Comparison of ENCODE assay signal across 24 mouse cellular contexts in genomic region chr15:9489417-9490118, GRCm38 (mm10). TPM values are rescaled to one million over a fixed set of nuclear protein-coding genes. Genes with fewer than 3 reads are reported as not detected.
DNase-seq lines count a peak whose midpoint lies in the region; ATAC-seq and TF ChIP-seq lines count a peak whose summit lies in the region.
"Had no signal": no experiment of that assay in that cellular context is flagged by ENCODE, and none has a peak within 500 bp of the region (broad histone marks: within the 10 kb centered on the region; RNA-seq: fewer than 3 reads in every experiment).

No protein-coding gene starts in this region.

- H3K27ac ChIP-seq in heart, embryonic 11.5 days (ENCODE audit: low read depth, low read length): no peak overlapping the region
- no peak overlapping the region for H3K27ac ChIP-seq in heart, adult 2 months
- H3K27ac ChIP-seq in liver, embryonic 13.5 days: peak overlapping the region; percentile 81
- H3K27ac ChIP-seq in liver, postnatal 0 days (ENCODE audit: low read depth): no peak overlapping the region
- no peak overlapping the region for H3K27ac ChIP-seq in hindbrain, embryonic 13.5 days
- H3K27ac ChIP-seq: embryonic facial prominence, embryonic 13.5 days; hindbrain, embryonic 12.5 days; hindbrain, postnatal 0 days had no signal

- no peaks in the 10 kb centered on the region for H3K79me2 ChIP-seq in heart, adult 2 months (replicated peaks; ENCODE audit: control insufficient read depth, insufficient read depth, low read length)

- no peak overlapping the region for H3K9ac ChIP-seq in heart, embryonic 11.5 days (ENCODE audit: low read depth, low read length)
- no peak overlapping the region for H3K9ac ChIP-seq in heart, adult 2 months (ENCODE audit: low read depth, low read length)
- peak overlapping the region; percentile 45 for H3K9ac ChIP-seq in liver, embryonic 13.5 days
- no peak overlapping the region for H3K9ac ChIP-seq in liver, postnatal 0 days (replicated peaks)
- H3K9ac ChIP-seq in hindbrain, embryonic 13.5 days: no peak overlapping the region
- H3K9ac ChIP-seq: embryonic facial prominence, embryonic 13.5 days; hindbrain, embryonic 12.5 days had no signal

- H3K9me3 ChIP-seq in heart, embryonic 11.5 days (replicated peaks; ENCODE audit: control insufficient read depth, low read length): no peaks in the 10 kb centered on the region
- no peaks in the 10 kb centered on the region for H3K9me3 ChIP-seq in liver, embryonic 13.5 days (replicated peaks)
- H3K9me3 ChIP-seq in liver, postnatal 0 days (ENCODE audit: low read length): no peaks in the 10 kb centered on the region
- no peaks in the 10 kb centered on the region for H3K9me3 ChIP-seq in hindbrain, embryonic 13.5 days
- H3K9me3 ChIP-seq: embryonic facial prominence, embryonic 13.5 days; G1E; hindbrain, embryonic 12.5 days had no signal

- H3K4me3 ChIP-seq in heart, embryonic 11.5 days (ENCODE audit: low read depth, low read length): no peak overlapping the region
- H3K4me3 ChIP-seq in heart, adult 2 months: no peak overlapping the region
- no peak overlapping the region for H3K4me3 ChIP-seq in liver, embryonic 13.5 days (replicated peaks)
- no peak overlapping the region for H3K4me3 ChIP-seq in liver, postnatal 0 days (ENCODE audit: low read depth, low read length)
- no peak overlapping the region for H3K4me3 ChIP-seq in hindbrain, embryonic 13.5 days
- H3K4me3 ChIP-seq: embryonic facial prominence, embryonic 13.5 days; hindbrain, embryonic 12.5 days had no signal

- no peak for TF ChIP-seq POLR2A in heart, adult 2 months (IDR thresholded peaks at IDR 0.05; ENCODE audit: insufficient read depth, low read depth, low read length)

- no peaks in the 10 kb centered on the region for H3K36me3 ChIP-seq in heart, embryonic 11.5 days (ENCODE audit: control insufficient read depth, insufficient read depth, low read length)
- no peaks in the 10 kb centered on the region for H3K36me3 ChIP-seq in heart, adult 2 months (ENCODE audit: control insufficient read depth, insufficient read depth, low read length)
- no peaks in the 10 kb centered on the region for H3K36me3 ChIP-seq in liver, embryonic 13.5 days
- H3K36me3 ChIP-seq in liver, postnatal 0 days (replicated peaks; ENCODE audit: insufficient read depth, low read length): no peaks in the 10 kb centered on the region
- H3K36me3 ChIP-seq in hindbrain, embryonic 13.5 days: no peaks in the 10 kb centered on the region
- H3K36me3 ChIP-seq: embryonic facial prominence, embryonic 13.5 days; G1E; hindbrain, embryonic 12.5 days had no signal

- no peak overlapping the region for H3K4me2 ChIP-seq in heart, embryonic 11.5 days
- peak overlapping the region; percentile 45 for H3K4me2 ChIP-seq in liver, embryonic 13.5 days
- H3K4me2 ChIP-seq in liver, postnatal 0 days (ENCODE audit: low read depth, low read length): peak overlapping the region; percentile 20; the same call in 1 of the 2 replicates
- H3K4me2 ChIP-seq in hindbrain, embryonic 13.5 days: no peak overlapping the region
- H3K4me2 ChIP-seq: embryonic facial prominence, embryonic 13.5 days; hindbrain, embryonic 12.5 days had no signal

- 84% methylated on average over 2 of the region's 2 CpGs for WGBS in heart, embryonic 11.5 days (ENCODE audit: insufficient replicate concordance)
- 81% methylated on average over 2 of the region's 2 CpGs for WGBS in heart, adult 2 months
- 28% methylated on average over 2 of the region's 2 CpGs for WGBS in liver, embryonic 13.5 days (ENCODE audit: insufficient replicate concordance)
- WGBS in liver, postnatal 0 days (ENCODE audit: insufficient replicate concordance): 61% methylated on average over 2 of the region's 2 CpGs
- 96% methylated on average over 2 of the region's 2 CpGs for WGBS in hindbrain, embryonic 13.5 days

- no peaks in the 10 kb centered on the region for H3K27me3 ChIP-seq in heart, embryonic 11.5 days (ENCODE audit: control insufficient read depth, insufficient read depth, low read length)
- H3K27me3 ChIP-seq in heart, adult 2 months (ENCODE audit: control insufficient read depth, insufficient read depth, low read length): no peaks in the 10 kb centered on the region
- H3K27me3 ChIP-seq in liver, embryonic 13.5 days: no peaks in the 10 kb centered on the region
- H3K27me3 ChIP-seq in liver, postnatal 0 days (ENCODE audit: insufficient read depth, low read length): no peaks in the 10 kb centered on the region
- no peaks in the 10 kb centered on the region for H3K27me3 ChIP-seq in hindbrain, embryonic 13.5 days
- H3K27me3 ChIP-seq: embryonic facial prominence, embryonic 13.5 days; hindbrain, embryonic 12.5 days had no signal

- DNase-seq in heart, adult 2 months: no peak
- peak; percentile 53 for DNase-seq in liver, embryonic 13.5 days
- DNase-seq in liver, postnatal 0 days: no peak
- DNase-seq in retina, embryonic 14.5 days (ENCODE audit: low spot score): no peak
- DNase-seq in adrenal gland, adult 18-20 months (ENCODE audit: low spot score in 2 of 2): no peak
- DNase-seq: adrenal gland, adult 2 months; adrenal gland, postnatal 25 days; B cell, adult 2 months; cerebellum, adult 18-20 months; cerebellum, adult 9-11 months; cerebellum, postnatal 36 days; gastrocnemius, postnatal 10 days; heart, postnatal 10 days; heart, postnatal 4 days had no signal

- intact Hi-C loops in heart, adult 2 months (cut with DNase I): no loop called here

- TF ChIP-seq EP300 in heart, adult 2 months (IDR thresholded peaks at IDR 0.05; ENCODE audit: insufficient read depth, low read depth, low read length): no peak
- peak; percentile 90 for TF ChIP-seq EP300 in liver, postnatal 0 days (IDR thresholded peaks at IDR 0.05; ENCODE audit: low read depth)

- TF ChIP-seq CTCF in heart, adult 2 months (IDR thresholded peaks at IDR 0.05): no peak
- no peak for TF ChIP-seq CTCF in liver, postnatal 0 days (IDR thresholded peaks at IDR 0.05; ENCODE audit: low read depth)

- no peaks in the 10 kb centered on the region for H3K4me1 ChIP-seq in heart, embryonic 11.5 days (ENCODE audit: control insufficient read depth, insufficient read depth, low read length)
- H3K4me1 ChIP-seq in heart, adult 2 months (ENCODE audit: control insufficient read depth, insufficient read depth, low read length): no peaks in the 10 kb centered on the region
- peaks cover 24% of the 10 kb centered on the region for H3K4me1 ChIP-seq in liver, embryonic 13.5 days (replicated peaks)
- peaks cover 9% of the 10 kb centered on the region for H3K4me1 ChIP-seq in liver, postnatal 0 days (ENCODE audit: insufficient read depth)
- H3K4me1 ChIP-seq in hindbrain, embryonic 13.5 days (replicated peaks): no peaks in the 10 kb centered on the region
- H3K4me1 ChIP-seq: embryonic facial prominence, embryonic 13.5 days; hindbrain, embryonic 12.5 days had no signal

- ATAC-seq in heart, embryonic 11.5 days (replicated peaks; ENCODE audit: insufficient number of reproducible peaks, low FRiP score, low TSS enrichment): peak; percentile 67
- peak; percentile 83 for ATAC-seq in erythroid progenitor cell, adult 5-6 weeks (replicated peaks; ENCODE audit: low FRiP score, poor library complexity, severe bottlenecking)
- ATAC-seq in liver, embryonic 13.5 days (ENCODE audit: low read depth): peak; percentile 100
- ATAC-seq in liver, postnatal 0 days: peak; percentile 75
- no peak for ATAC-seq in hindbrain, embryonic 13.5 days (ENCODE audit: low FRiP score)
- ATAC-seq: CD4-positive, CD25-positive, alpha-beta regulatory T cell, adult 4 months; forebrain, embryonic 16.5 days; hindbrain, postnatal 0 days had no signal

RNA-seq across cellular contexts. Expression of gene Il7r, which starts 40.4 kb away (rescaled TPM):
- 0.16 and 0.55 TPM in 2 replicates for polyA plus RNA-seq in heart, embryonic 11.5 days (2014; fragmentation: Nextera tagmentation; extraction: Ambion mirVana)
- under 1 TPM; 0.57 to 0.68 TPM for total RNA-seq in heart, adult 2 months (2021)
- polyA plus RNA-seq in heart, adult 2 months (2012; rRNA removed): 0.59 and 0.68 TPM in 2 replicates
- total RNA-seq in erythroid progenitor cell, adult 5-6 weeks (2015; ENCODE audit: low replicate concordance): 15.1 and 15.5 TPM in 2 replicates
- 10.7 and 16.6 TPM in 2 replicates for total RNA-seq in erythroid progenitor cell, adult 5-6 weeks (2017; ENCODE audit: low replicate concordance)
- polyA plus RNA-seq in liver, embryonic 13.5 days (2015; fragmentation: Nextera tagmentation; extraction: Ambion mirVana): 0.22 and 0.36 TPM in 2 replicates
- polyA plus RNA-seq in liver, postnatal 0 days (2015; fragmentation: Nextera tagmentation; extraction: Ambion mirVana): 3.7 and 5.4 TPM in 2 replicates
- 0.06 TPM in 1 of 2 replicates, not detected in the other for polyA plus RNA-seq in hindbrain, embryonic 13.5 days (2015; fragmentation: Nextera tagmentation; extraction: Ambion mirVana)
- total RNA-seq in adrenal gland, adult 18-20 months (2021): 1 to 10 TPM in 1 of 2 experiments, under 1 TPM in 1; 0.60 to 1.4 TPM
- total RNA-seq: hindbrain, postnatal 0 days had no signal
- polyA plus RNA-seq: adrenal gland, adult 2 months; embryonic facial prominence, embryonic 13.5 days; forebrain, embryonic 11.5 days; forebrain, embryonic 16.5 days; G1E; hindbrain, embryonic 12.5 days had no signal

RNA-seq across cellular contexts. Expression of gene Capsl, which starts 53.7 kb away (rescaled TPM):
- polyA plus RNA-seq in heart, embryonic 11.5 days (2014; fragmentation: Nextera tagmentation; extraction: Ambion mirVana): 0.23 TPM in 1 of 2 replicates, not detected in the other
- not detected for total RNA-seq in heart, adult 2 months (2021)
- polyA plus RNA-seq in heart, adult 2 months (2012; rRNA removed): 0.61 TPM in 1 of 2 replicates, not detected in the other
- total RNA-seq in erythroid progenitor cell, adult 5-6 weeks (2015; ENCODE audit: low replicate concordance): 4.0 TPM in 1 of 2 replicates, not detected in the other
- total RNA-seq in erythroid progenitor cell, adult 5-6 weeks (2017; ENCODE audit: low replicate concordance): not detected in 2 replicates
- polyA plus RNA-seq in liver, embryonic 13.5 days (2015; fragmentation: Nextera tagmentation; extraction: Ambion mirVana): 0.54 and 0.55 TPM in 2 replicates
- polyA plus RNA-seq in liver, postnatal 0 days (2015; fragmentation: Nextera tagmentation; extraction: Ambion mirVana): 0.65 and 1.1 TPM in 2 replicates
- polyA plus RNA-seq in hindbrain, embryonic 13.5 days (2015; fragmentation: Nextera tagmentation; extraction: Ambion mirVana): 4.0 and 4.4 TPM in 2 replicates
- not detected for total RNA-seq in adrenal gland, adult 18-20 months (2021)
- total RNA-seq: adrenal gland, adult 2 months; adrenal gland, postnatal 25 days; G1E; gastrocnemius, postnatal 10 days; heart, postnatal 10 days; heart, postnatal 4 days had no signal
- polyA plus RNA-seq: adrenal gland, adult 2 months; G1E had no signal

Comparison
In these comparisons a context has a peak if more than half of its experiments do, and no peak if none do; other contexts are left out.
1. H3K4me2 ChIP-seq: peak in liver, embryonic 13.5 days (single experiment) and liver, postnatal 0 days (single experiment); none in heart, embryonic 11.5 days (single experiment) and hindbrain, embryonic 13.5 days (single experiment).